Mouse (Mus musculus): ENCODE data around the gene Mtrr. TPM values are rescaled to one million over a fixed set of nuclear protein-coding genes. Genes with fewer than 3 reads are reported as not detected.

Mtrr gene
- polyA plus RNA-seq, 1 experiment from 2014 or later, result 22.5 TPM

Other genes starting within 250 kb of the Mtrr start
- gene Fastkd3, start 85 bp upstream of the Mtrr start, polyA plus RNA-seq (2016; fragmentation: Nextera tagmentation; extraction: Ambion mirVana), result 44.8 and 47.2 TPM in 2 replicates
- 0.50 and 0.74 TPM in 2 replicates for gene 1700001L19Rik, start 15.3 kb upstream of the Mtrr start, polyA plus RNA-seq (2016; fragmentation: Nextera tagmentation; extraction: Ambion mirVana)